Mouse (Mus musculus) frontal cortex, postnatal 36 days (tissue): Measurements from ENCODE around the gene Nup62.

Source experiments
- DNase-seq, 2 experiments: peaks; one replicate each; pipeline ENCODE4 v3.0.0; 2022; ENCODE audit warnings: low spot score in 2 of 2

Nup62 gene

GRCm38 (mm10) chr7:44815721-44816469, at the start of gene Nup62, which contains the start of gene Il4i1:
Nup62 (plus strand) TSS chr7:44816088.
Il4i1 (plus strand) TSS chr7:44816387.
- DNase-seq = peak; percentile 98 to 99

- no peak for DNase-seq
These were observed 47.8 kb upstream of the Nup62 start for GRCm38 (mm10) chr7:44768129-44768528.

- peak in 1 of 2 experiments; percentile 31 for DNase-seq
These were observed 45.8 kb upstream of the Nup62 start for GRCm38 (mm10) chr7:44770046-44770578.

- DNase-seq = peak in 1 of 2 experiments; percentile 9
These were observed 43.2 kb upstream of the Nup62 start for GRCm38 (mm10) chr7:44772591-44773204.

- DNase-seq = no peak
These were observed 38.9 kb upstream of the Nup62 start for GRCm38 (mm10) chr7:44776849-44777498.

GRCm38 (mm10) chr7:44780101-44780500, 35.8 kb upstream of the Nup62 start:
- DNase-seq = no peak

- DNase-seq = no peak
These were observed 26.4 kb upstream of the Nup62 start for GRCm38 (mm10) chr7:44789531-44789930.

- DNase-seq = no peak
These were observed 25.8 kb upstream of the Nup62 start for GRCm38 (mm10) chr7:44790066-44790465.

GRCm38 (mm10) chr7:44792781-44793180, 23.1 kb upstream of the Nup62 start:
- DNase-seq = no peak

GRCm38 (mm10) chr7:44808927-44809326, 7.0 kb upstream of the Nup62 start:
- DNase-seq = no peak

GRCm38 (mm10) chr7:44809466-44809865, 6.4 kb upstream of the Nup62 start:
- no peak for DNase-seq

GRCm38 (mm10) chr7:44810365-44810764, 5.5 kb upstream of the Nup62 start:
- DNase-seq = no peak

GRCm38 (mm10) chr7:44810819-44811557, 4.9 kb upstream of the Nup62 start:
- no peak for DNase-seq

GRCm38 (mm10) chr7:44812651-44813325, 3.1 kb upstream of the Nup62 start:
- no peak for DNase-seq

- DNase-seq = no peak
These were observed 1.9 kb upstream of the Nup62 start for GRCm38 (mm10) chr7:44813985-44814384.

GRCm38 (mm10) chr7:44814423-44814822, 1.5 kb upstream of the Nup62 start:
- DNase-seq = no peak

GRCm38 (mm10) chr7:44814952-44815553, 835 bp upstream of the Nup62 start:
- no peak for DNase-seq

- peak; percentile 50 to 57 for DNase-seq
These were observed 658 bp downstream of the Nup62 start, which contains the start of gene Atf5 for GRCm38 (mm10) chr7:44816470-44817021. Atf5 (minus strand) TSS chr7:44816658.

- DNase-seq = peak in 1 of 2 experiments; percentile 1
These were observed 1.6 kb downstream of the Nup62 start for GRCm38 (mm10) chr7:44817441-44817840.

GRCm38 (mm10) chr7:44818164-44818563, 2.3 kb downstream of the Nup62 start:
- DNase-seq = peak in 1 of 2 experiments; percentile 25
